Comparison of ENCODE assay signal across 8 mouse cellular contexts in genomic region chr7:130546791-130547484, GRCm38 (mm10). TPM values are rescaled to one million over a fixed set of nuclear protein-coding genes. Genes with fewer than 3 reads are reported as not detected.
A peak's percentile ranks its signal among the peaks of the same experiment; 100 is the strongest.
DNase-seq lines count a peak whose midpoint lies in the region; ATAC-seq lines count a peak whose summit lies in the region.

No protein-coding gene starts in this region.

- H3K27ac ChIP-seq in intestine, embryonic 14.5 days (ENCODE audit: low read depth): peak overlapping the region; percentile 100

- H3K27me3 ChIP-seq in intestine, embryonic 14.5 days (replicated peaks; ENCODE audit: control insufficient read depth, insufficient read depth, low read length): no peaks in the 10 kb centered on the region

- peak overlapping the region; percentile 98 for H3K9ac ChIP-seq in intestine, embryonic 14.5 days (ENCODE audit: low read length)

- peak overlapping the region; percentile 90 for H3K4me3 ChIP-seq in intestine, embryonic 14.5 days (ENCODE audit: low read depth, low read length)

- intact Hi-C loops in left cerebral cortex, postnatal 14 days (cut with DNase I): loop anchor here (10.0 kb wide), 1 partner anchor 368 kb away; no protein-coding TSS in a partner anchor

- H3K4me2 ChIP-seq in intestine, embryonic 14.5 days (ENCODE audit: low read length): peak overlapping the region; percentile 73

- H3K36me3 ChIP-seq in intestine, embryonic 14.5 days (ENCODE audit: control insufficient read depth, insufficient read depth, low read length): peaks cover 33% of the 10 kb centered on the region

- under 1% methylated on average over 83 of the region's 84 CpGs for WGBS in intestine, embryonic 14.5 days

- H3K9me3 ChIP-seq in intestine, embryonic 14.5 days (ENCODE audit: control insufficient read depth, low read length): no peaks in the 10 kb centered on the region

- peak; percentile 96 for ATAC-seq in intestine, embryonic 14.5 days (replicated peaks; ENCODE audit: low FRiP score, low TSS enrichment, low read depth)

- H3K4me1 ChIP-seq in intestine, embryonic 14.5 days (replicated peaks; ENCODE audit: control insufficient read depth, insufficient read depth, low read length): peaks cover 8% of the 10 kb centered on the region; the same call in 1 of the 2 replicates

- peak; percentile 89 to 96 for DNase-seq in adrenal gland, adult 18-20 months (ENCODE audit: low spot score in 2 of 2)
- peak; percentile 95 for DNase-seq in embryo, embryonic 11 days
- DNase-seq in gastrocnemius, postnatal 25 days: peak; percentile 92
- peak; percentile 98 for DNase-seq in intestine, embryonic 14.5 days (ENCODE audit: low spot score)
- DNase-seq in left cerebral cortex, postnatal 14 days (ENCODE audit: low spot score in 2 of 2): peak; percentile 91 to 92
- peak; percentile 91 for DNase-seq in mesoderm, embryonic 11.5 days (ENCODE audit: low read depth, low spot score)
- DNase-seq in right cerebral cortex, postnatal 36 days (ENCODE audit: low spot score in 2 of 2): peak; percentile 86 to 88
- DNase-seq in yolk sac, embryonic 10.5 days (ENCODE audit: low spot score): peak; percentile 93

RNA-seq across cellular contexts. Expression of gene Nsmce4a, which starts 26.0 kb away (rescaled TPM):
- total RNA-seq in adrenal gland, adult 18-20 months (2021): 10 to 100 TPM; 38.2 to 55.1 TPM
- total RNA-seq in gastrocnemius, postnatal 25 days (2021): 10 to 100 TPM; 25.8 to 26.5 TPM
- polyA plus RNA-seq in intestine, embryonic 14.5 days (2014; fragmentation: Nextera tagmentation; extraction: Ambion mirVana): 173 and 178 TPM in 2 replicates
- 10 to 100 TPM; 28.0 to 31.0 TPM for total RNA-seq in left cerebral cortex, postnatal 14 days (2021)

RNA-seq across cellular contexts. Expression of gene Ate1, which starts 26.8 kb away (rescaled TPM):
- total RNA-seq in adrenal gland, adult 18-20 months (2021): 10 to 100 TPM; 35.9 to 38.0 TPM
- 10 to 100 TPM; 25.4 to 25.6 TPM for total RNA-seq in gastrocnemius, postnatal 25 days (2021)
- polyA plus RNA-seq in intestine, embryonic 14.5 days (2014; fragmentation: Nextera tagmentation; extraction: Ambion mirVana): 63.1 and 64.2 TPM in 2 replicates
- 10 to 100 TPM; 52.2 to 54.0 TPM for total RNA-seq in left cerebral cortex, postnatal 14 days (2021)

RNA-seq across cellular contexts. Expression of gene Tacc2, which starts 30.3 kb away (rescaled TPM):
- total RNA-seq in adrenal gland, adult 18-20 months (2021): 10 to 100 TPM; 32.3 to 33.3 TPM
- 100 to 1,000 TPM; 422 to 535 TPM for total RNA-seq in gastrocnemius, postnatal 25 days (2021)
- 33.7 and 38.4 TPM in 2 replicates for polyA plus RNA-seq in intestine, embryonic 14.5 days (2014; fragmentation: Nextera tagmentation; extraction: Ambion mirVana)
- 10 to 100 TPM; 68.9 to 70.3 TPM for total RNA-seq in left cerebral cortex, postnatal 14 days (2021)

Comparison
In these comparisons a context has a peak if more than half of its experiments do, and no peak if none do; other contexts are left out.
1. Peak in every context shown above with its lines: DNase-seq, ATAC-seq, H3K4me3 ChIP-seq and H3K27ac ChIP-seq.
2. RNA of gene Tacc2, which starts 30.3 kb away (total RNA-seq): 422 to 535 TPM in gastrocnemius, postnatal 25 days; 68.9 to 70.3 TPM in left cerebral cortex, postnatal 14 days and 32.3 to 33.3 TPM in adrenal gland, adult 18-20 months; every median in the first group is over 4 times any median in the second.